Mouse (Mus musculus) adrenal gland, postnatal 25 days (tissue): ENCODE measurements around the gene Olfr287. TPM values are rescaled to one million over a fixed set of nuclear protein-coding genes. Genes with fewer than 3 reads are reported as not detected.

Experiments used
- DNase-seq: peaks from one replicate; pipeline ENCODE4 v3.0.0; 2021; ENCODE audit warnings: mixed read lengths
- long read RNA-seq: library from polyadenylated mRNA; stranded (forward); transcript quantifications from one replicate; pipeline ENCODE4 v2.0.0, GENCODE M21; 2021
- total RNA-seq: library from RNA; stranded (reverse); gene quantifications from 2 replicates; pipeline ENCODE4 v1.2.3, GENCODE M21; 2021

The Olfr287 gene
- not detected in 2 replicates for total RNA-seq
- long read RNA-seq = 0 reads

- no peak for DNase-seq
These were observed at the start of gene Olfr287, which contains the start of gene Gm44579 for GRCm38 (mm10) chr15:98220877-98221276. Olfr287 (minus strand) TSS chr15:98221056. Gm44579 (minus strand) TSS chr15:98220977.

- no peak for DNase-seq
These were observed 36.9 kb upstream of the Olfr287 start for GRCm38 (mm10) chr15:98257776-98258175.

DNA sequence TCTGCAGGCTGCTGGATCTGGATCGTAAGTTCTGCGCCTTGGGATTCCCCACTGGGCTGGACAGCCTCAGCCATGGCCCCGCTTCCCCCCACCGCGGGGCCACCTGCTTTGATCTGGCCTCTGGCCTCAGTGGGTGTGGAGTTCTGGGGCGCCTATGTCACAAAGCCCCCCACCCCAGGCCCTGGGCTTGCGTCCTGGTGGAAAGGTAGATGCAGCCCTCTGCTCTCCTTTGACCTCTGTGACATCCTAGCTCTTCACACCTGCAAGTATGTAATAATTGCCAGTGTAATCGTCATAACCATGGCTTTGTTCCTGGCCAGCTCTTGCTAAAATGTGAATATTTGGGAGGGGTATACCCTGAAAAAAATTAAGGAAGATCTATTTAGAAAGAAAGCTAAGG lies 36.3 kb upstream of the Olfr287 start, which contains the start of gene H1fnt:
Gene H1fnt (minus strand): TSS at position 101 of the 400 bp plus-strand sequence.
- DNase-seq = no peak

DNA sequence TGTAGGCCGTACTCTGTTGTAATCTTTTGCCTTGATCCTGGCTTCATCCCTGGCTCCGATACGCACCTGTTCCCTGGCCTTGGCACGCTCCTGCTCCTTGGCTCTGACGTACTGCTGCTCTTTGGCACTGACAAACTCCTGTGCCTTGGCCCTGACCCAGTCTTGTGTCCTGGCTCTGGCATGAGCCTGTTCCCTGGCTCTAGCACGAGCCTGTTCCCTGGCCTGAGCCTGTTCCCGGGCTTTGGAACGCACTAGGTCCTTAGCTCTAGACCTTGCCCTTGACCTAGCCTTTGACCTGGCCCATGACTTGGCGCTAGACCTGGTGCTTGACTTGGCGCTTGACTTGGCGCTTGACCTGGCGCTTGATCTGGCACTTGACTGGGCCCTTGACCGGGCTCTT lies 35.4 kb upstream of the Olfr287 start:
- DNase-seq = peak; percentile 22

GRCm38 (mm10) chr15:98235442-98235841 lies 14.6 kb upstream of the Olfr287 start:
- DNase-seq = no peak

DNA sequence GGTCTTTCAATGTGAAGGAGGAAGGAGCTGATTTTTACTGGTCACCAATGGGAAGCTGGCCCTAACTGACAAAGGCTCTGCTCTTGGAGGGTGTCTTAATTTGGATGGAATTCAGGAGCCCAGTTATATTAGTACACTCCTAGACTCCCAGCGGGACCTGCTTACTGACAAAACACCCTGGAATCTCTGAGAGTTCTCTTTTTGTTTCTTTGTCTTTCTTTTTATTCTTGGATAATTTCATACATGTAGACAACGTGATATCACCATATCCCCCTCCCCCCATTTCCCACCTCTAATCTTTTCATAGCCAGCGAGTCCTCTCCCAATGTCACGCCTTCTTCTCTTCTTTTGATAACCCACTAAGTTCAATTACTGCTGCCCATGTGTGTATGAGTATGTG lies 13.5 kb upstream of the Olfr287 start, which contains the start of gene Olfr286:
Gene Olfr286 (minus strand): TSS at position 101 of the 400 bp plus-strand sequence.
- no peak for DNase-seq

DNA sequence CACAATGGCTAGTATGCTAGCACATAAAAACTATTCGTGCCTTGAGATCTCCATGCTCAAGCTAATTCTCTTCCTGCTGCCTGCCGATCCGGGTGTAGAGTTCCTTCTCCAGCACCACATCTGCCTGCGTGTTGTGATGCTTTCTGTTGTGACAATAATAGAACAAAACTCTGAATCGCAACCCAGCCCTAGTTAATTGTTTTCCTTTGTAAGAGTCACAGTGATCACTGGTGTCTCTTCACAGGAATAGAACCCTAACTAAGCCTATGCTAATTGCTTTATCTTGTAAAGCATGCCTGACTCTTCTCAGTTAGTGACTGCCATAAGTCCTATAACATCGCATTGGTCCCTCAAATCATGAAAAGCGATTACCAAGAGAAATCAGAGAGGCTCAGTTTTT lies 5.2 kb upstream of the Olfr287 start:
- no peak for DNase-seq

DNA sequence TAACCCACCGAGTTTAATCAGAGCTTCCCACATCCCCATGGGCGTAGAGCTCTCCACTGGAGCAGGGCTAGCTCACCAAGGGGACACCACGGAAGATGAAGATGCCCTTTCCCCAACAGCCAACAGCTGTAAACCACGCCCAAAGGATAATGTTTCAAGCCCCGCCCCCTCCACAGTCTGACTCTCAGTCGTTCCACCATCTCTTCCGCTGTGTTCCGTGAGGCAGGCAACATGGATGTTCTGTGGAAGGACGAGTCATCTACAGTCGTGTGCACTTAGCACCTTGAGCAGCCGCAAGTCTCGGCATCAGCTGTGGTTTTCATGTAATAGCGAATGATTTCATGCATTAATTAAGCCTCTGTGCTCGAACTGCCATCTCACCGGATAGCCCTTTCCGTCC lies 4.8 kb upstream of the Olfr287 start:
- no peak for DNase-seq

- DNase-seq = no peak
These were observed 1.5 kb upstream of the Olfr287 start for GRCm38 (mm10) chr15:98222377-98222776.

DNA sequence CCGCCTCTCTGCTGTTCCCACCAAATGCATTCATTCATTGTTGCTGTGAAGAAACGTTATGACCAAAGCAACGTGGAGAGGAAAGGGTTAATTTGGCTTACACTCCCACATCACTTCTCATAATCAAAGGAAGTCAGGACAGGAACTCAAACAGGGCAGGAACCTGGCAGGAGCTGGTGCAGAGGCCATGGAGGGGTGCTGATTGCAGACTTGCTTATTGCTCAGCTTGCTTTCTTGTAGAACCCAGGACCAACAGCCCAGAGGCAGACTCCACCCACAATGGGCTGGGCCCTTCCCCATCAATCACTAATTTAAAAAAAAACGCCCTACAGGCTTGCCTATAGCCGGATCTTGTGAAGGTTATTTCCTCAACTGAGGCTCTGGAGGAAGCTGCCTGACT lies 6.7 kb downstream of the Olfr287 start:
- no peak for DNase-seq

- DNase-seq = no peak
These were observed 7.5 kb downstream of the Olfr287 start for GRCm38 (mm10) chr15:98213336-98213870.

DNA sequence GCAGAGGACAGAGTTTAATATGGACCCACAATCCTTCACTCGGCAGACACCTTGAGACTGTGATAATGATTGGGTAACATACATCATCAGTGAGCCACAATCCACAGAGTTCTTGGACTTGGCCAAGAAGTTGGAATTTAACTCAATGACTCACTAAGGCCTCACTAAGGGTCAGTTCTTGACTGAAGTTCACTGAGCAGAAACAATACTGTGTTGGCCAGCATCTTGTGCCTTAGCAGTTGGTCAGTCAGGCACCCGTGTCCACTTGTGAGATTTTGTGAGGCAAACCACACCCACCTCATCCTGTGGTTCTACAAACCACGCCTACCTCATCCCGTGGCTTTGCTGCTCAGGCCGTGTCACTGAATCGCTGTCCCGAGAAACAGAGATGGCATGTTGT lies 11.2 kb downstream of the Olfr287 start:
- no peak for DNase-seq

DNA sequence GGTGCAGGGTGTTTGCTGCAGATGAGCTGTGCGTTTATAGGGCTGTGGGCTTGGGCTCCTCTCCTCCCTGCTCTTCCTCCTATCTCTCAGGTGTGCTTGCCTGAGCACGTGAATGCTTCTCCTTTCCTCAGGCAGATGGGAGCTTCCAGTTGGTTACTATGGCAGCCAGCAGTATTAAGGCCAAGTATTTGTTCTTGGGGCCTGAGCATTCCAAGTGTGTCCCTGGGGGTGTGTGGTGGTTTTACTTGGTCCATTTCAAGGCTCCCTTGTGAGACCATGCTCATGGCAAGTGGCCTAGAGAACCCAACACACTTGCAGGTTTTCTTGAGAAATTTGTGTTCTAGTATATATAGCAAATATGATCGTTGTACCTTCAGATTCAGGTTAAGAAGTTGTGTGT lies 25.4 kb downstream of the Olfr287 start, which contains the start of gene Olfr288:
Gene Olfr288 (minus strand): TSS at position 101 of the 400 bp plus-strand sequence.
- no peak for DNase-seq

DNA sequence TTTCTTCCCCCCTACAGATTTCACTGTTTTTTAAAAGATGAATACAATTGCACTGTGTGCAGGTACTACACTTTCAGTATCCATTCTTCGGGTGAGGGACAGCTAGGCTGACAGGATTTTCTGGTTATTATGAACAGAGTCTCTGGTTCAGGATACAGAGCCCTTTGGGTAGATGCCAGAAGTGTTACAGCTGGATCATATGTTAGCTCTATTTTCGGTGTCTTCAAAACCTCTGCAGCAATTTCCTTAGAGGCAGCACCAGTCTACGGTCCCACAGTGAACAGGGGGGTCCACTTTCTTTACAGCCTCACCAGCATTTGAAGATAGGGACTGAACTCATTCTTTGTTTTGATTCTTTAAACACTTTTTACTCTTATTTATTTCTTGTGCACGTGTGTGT lies 36.4 kb downstream of the Olfr287 start:
- no peak for DNase-seq

GRCm38 (mm10) chr15:98181856-98182570 lies 38.8 kb downstream of the Olfr287 start:
- DNase-seq = no peak

DNA sequence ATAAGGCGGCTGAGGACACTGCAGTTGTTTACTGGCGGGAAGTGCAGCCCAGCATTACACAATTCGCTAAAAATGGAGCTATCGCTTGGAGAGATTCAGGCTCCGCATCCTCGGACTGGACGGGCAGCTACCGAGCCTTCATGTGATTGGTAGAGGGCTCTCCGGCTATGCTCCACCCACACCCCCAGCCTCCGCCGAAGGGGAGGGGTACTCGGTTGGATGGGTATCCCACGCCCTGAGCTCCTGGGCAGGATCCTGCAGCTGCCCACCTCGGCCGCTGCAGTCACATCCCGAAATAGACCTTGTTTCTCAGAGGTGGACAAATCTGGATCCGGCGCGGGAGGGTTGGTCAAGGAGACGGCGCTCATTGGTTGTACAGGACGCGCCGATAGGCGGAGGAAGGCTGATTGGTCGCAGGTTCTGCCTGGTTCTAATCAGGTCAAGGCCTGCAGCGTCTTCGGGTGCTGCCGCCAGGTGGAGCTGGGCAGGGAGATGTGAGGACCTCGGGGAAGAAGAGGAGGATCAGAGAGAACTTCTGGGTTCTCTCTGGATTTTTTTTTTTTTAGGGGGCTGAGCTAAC lies 39.6 kb downstream of the Olfr287 start:
- peak; percentile 91 for DNase-seq

- DNase-seq = no peak
These were observed 40.2 kb downstream of the Olfr287 start for GRCm38 (mm10) chr15:98180567-98181131.

DNA sequence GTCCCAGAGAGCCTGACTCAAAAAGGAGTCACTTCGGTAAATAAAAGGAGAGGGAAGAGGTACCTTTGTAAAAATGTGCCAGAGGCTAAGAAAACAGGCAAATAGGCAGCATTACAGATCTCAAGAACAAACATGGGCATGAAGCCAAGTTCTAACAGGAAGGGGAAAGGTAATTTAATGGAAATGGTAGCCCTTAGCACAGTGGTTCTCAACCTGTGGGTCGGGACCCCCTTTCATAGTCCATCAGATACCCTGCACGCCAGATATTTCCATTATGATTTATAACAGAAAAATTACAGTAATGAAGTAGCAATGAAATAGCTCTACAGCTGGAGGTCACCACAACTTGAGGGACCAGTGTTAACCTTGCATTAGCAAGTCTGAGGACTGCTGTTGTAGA lies 43.5 kb downstream of the Olfr287 start:
- DNase-seq = no peak

- DNase-seq = no peak
These were observed 47.0 kb downstream of the Olfr287 start for GRCm38 (mm10) chr15:98173821-98174220.

DNA sequence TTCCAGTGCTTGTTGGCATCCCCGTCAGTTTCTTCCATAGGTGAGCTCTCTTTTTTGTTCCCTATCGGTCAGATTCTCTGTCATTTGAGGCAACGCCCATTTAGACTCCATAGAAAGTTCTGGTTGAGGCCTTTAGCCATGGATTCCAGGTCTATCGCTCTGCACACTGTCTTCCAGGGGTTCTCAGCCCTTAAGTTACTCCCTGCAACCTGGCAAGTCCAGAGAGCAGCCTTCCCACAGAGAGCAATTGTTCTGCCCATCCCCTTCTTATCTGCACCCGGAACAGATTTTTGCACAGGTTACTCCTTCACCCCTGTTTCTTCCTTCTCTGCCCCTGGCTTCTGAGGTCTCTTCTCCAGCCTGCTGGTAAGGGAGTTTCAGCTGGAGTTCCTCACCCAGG lies 48.7 kb downstream of the Olfr287 start:
- no peak for DNase-seq

- DNase-seq = no peak
These were observed 49.9 kb downstream of the Olfr287 start for GRCm38 (mm10) chr15:98170917-98171316.

DNA sequence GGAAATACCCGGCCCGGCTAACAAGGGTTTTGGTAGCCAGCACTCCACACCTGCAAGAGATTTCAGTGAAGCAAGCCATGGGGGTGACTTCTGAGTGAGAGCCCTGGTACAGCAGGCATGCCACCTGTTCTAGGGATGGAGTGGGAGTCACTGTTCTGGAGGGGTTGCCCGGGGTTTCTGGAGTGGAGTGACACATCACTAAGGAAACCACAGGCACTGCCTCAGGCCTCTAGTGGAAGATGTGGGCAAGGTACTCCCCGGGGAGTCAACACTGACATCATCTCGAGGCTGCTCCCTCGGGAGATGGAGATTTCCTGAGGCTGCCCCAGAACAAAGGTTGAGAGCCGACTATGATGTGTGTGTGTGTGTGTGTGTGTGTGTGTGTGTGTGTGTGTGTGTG lies 50.5 kb downstream of the Olfr287 start:
- no peak for DNase-seq

GRCm38 (mm10) chr15:98168622-98169004 lies 52.2 kb downstream of the Olfr287 start:
- DNase-seq = no peak
